Mouse (Mus musculus): ENCODE results near the gene Hyal2. TPM values are rescaled to one million over a fixed set of nuclear protein-coding genes. Genes with fewer than 3 reads are reported as not detected.

Gene Hyal2
- polyA plus RNA-seq, 1 experiment from 2014 or later = 155 TPM

DNA sequence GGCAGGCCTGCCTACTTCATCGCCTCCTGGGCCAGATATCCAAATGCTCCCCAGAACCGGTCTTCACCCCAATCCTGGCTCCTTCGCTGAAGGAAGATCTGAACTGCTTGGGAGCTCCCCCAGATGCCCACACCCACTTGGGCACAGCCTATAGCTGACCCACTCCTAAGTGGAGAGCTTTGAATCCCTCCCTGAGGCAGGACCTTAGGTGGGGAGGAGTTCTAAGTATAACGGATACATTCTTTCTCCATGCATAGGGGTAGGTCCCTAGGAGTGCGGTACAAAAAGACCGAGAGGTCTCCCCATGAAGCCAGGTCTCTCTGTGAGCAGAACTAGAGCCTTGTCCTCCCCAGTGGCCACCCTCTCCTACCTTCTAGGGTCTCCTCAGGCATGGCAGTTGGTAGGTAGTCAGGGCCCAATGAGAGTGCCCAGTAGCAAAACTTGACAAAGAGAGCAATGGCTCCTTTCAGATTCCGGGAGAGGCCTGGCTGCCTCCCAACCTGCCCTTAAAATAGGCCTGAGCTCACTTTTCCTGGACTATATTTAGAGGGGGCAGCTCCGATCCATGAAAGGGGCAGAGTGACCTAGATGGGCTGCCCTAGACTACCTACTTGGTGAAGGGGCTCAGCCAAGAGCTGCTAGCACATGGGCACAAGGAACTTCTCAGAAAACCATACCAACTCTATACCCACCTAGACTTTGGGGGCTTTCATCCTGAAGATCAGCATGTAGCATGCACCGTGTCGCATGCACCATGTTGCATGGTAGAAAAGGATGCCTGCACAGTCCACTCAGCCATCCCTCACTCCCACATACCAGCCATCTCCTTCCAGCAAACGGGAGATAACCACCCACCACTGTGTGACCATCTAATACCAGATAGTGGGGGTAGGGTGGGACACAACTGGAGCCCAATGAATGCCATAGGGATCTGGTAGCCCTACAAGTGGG, 29.1 kb downstream of the Hyal2 start:
- 92% methylated on average over 11 of the region's 11 CpGs for WGBS
- Histone ChIP-seq H3K4me3 (ENCODE audit: low read depth, low read length) (no peak overlapping the region), H3K36me3 (ENCODE audit: control insufficient read depth, insufficient read depth, low read length) (peaks cover 12% of the 10 kb centered on the region), H3K4me2 (ENCODE audit: low read depth, severe bottlenecking) (no peak overlapping the region), H3K9ac (ENCODE audit: low read length) (no peak overlapping the region), H3K27me3 (ENCODE audit: control insufficient read depth, insufficient read depth, low read length) (no peaks in the 10 kb centered on the region), H3K27ac (replicated peaks; ENCODE audit: low read depth, low read length) (no peak overlapping the region), H3K9me3 (ENCODE audit: control insufficient read depth, low read length) (no peaks in the 10 kb centered on the region), H3K4me1 (ENCODE audit: control insufficient read depth, insufficient read depth, low read length) (no peaks in the 10 kb centered on the region)
- ATAC-seq (ENCODE audit: insufficient number of reproducible peaks, low FRiP score, low TSS enrichment, low read depth) (no peak), DNase-seq (ENCODE audit: low spot score) (no peak)

- DNase-seq (ENCODE audit: low spot score) (no peak), ATAC-seq (ENCODE audit: insufficient number of reproducible peaks, low FRiP score, low TSS enrichment, low read depth) (no peak)
- Histone ChIP-seq H3K9me3 (ENCODE audit: control insufficient read depth, low read length) (no peaks in the 10 kb centered on the region), H3K4me2 (ENCODE audit: low read depth, severe bottlenecking) (no peak overlapping the region), H3K36me3 (ENCODE audit: control insufficient read depth, insufficient read depth, low read length) (peaks cover 5% of the 10 kb centered on the region), H3K27me3 (ENCODE audit: control insufficient read depth, insufficient read depth, low read length) (no peaks in the 10 kb centered on the region), H3K27ac (replicated peaks; ENCODE audit: low read depth, low read length) (no peak overlapping the region), H3K9ac (ENCODE audit: low read length) (no peak overlapping the region), H3K4me1 (ENCODE audit: control insufficient read depth, insufficient read depth, low read length) (peaks cover 4% of the 10 kb centered on the region), H3K4me3 (ENCODE audit: low read depth, low read length) (no peak overlapping the region)
- 77% methylated on average over 5 of the region's 5 CpGs for WGBS
Observed at GRCm38 (mm10) chr9:107598385-107598784, 30.6 kb downstream of the Hyal2 start.

GRCm38 (mm10) chr9:107599433-107599832, 31.7 kb downstream of the Hyal2 start:
- Histone ChIP-seq H3K9me3 (ENCODE audit: control insufficient read depth, low read length) (no peaks in the 10 kb centered on the region), H3K27ac (replicated peaks; ENCODE audit: low read depth, low read length) (no peak overlapping the region), H3K36me3 (ENCODE audit: control insufficient read depth, insufficient read depth, low read length) (no peaks in the 10 kb centered on the region; the same call in 1 of the 2 replicates), H3K27me3 (ENCODE audit: control insufficient read depth, insufficient read depth, low read length) (no peaks in the 10 kb centered on the region), H3K4me1 (ENCODE audit: control insufficient read depth, insufficient read depth, low read length) (peaks cover 10% of the 10 kb centered on the region), H3K4me2 (ENCODE audit: low read depth, severe bottlenecking) (no peak overlapping the region), H3K9ac (ENCODE audit: low read length) (no peak overlapping the region), H3K4me3 (ENCODE audit: low read depth, low read length) (no peak overlapping the region)
- WGBS = 87% methylated on average over 9 of the region's 9 CpGs
- DNase-seq (ENCODE audit: low spot score) = no peak
- ATAC-seq (ENCODE audit: insufficient number of reproducible peaks, low FRiP score, low TSS enrichment, low read depth) = no peak

GRCm38 (mm10) chr9:107599842-107600241, 32.1 kb downstream of the Hyal2 start:
- H3K4me3 ChIP-seq (ENCODE audit: low read depth, low read length) = no peak overlapping the region
- H3K36me3 ChIP-seq (ENCODE audit: control insufficient read depth, insufficient read depth, low read length) = no peaks in the 10 kb centered on the region; the same call in 1 of the 2 replicates
- no peaks in the 10 kb centered on the region for H3K27me3 ChIP-seq (ENCODE audit: control insufficient read depth, insufficient read depth, low read length)
- 74% methylated on average over 14 of the region's 14 CpGs for WGBS
- ATAC-seq (ENCODE audit: insufficient number of reproducible peaks, low FRiP score, low TSS enrichment, low read depth) = no peak
- no peaks in the 10 kb centered on the region for H3K9me3 ChIP-seq (ENCODE audit: control insufficient read depth, low read length)
- H3K9ac ChIP-seq (ENCODE audit: low read length) = no peak overlapping the region
- DNase-seq (ENCODE audit: low spot score) = no peak
- H3K27ac ChIP-seq (replicated peaks; ENCODE audit: low read depth, low read length) = no peak overlapping the region
- H3K4me2 ChIP-seq (ENCODE audit: low read depth, severe bottlenecking) = no peak overlapping the region
- peaks cover 14% of the 10 kb centered on the region for H3K4me1 ChIP-seq (ENCODE audit: control insufficient read depth, insufficient read depth, low read length)

- Histone ChIP-seq H3K4me1 (ENCODE audit: control insufficient read depth, insufficient read depth, low read length) (peaks cover 23% of the 10 kb centered on the region), H3K36me3 (ENCODE audit: control insufficient read depth, insufficient read depth, low read length) (no peaks in the 10 kb centered on the region; the same call in 1 of the 2 replicates), H3K27me3 (ENCODE audit: control insufficient read depth, insufficient read depth, low read length) (no peaks in the 10 kb centered on the region), H3K4me2 (ENCODE audit: low read depth, severe bottlenecking) (no peak overlapping the region), H3K27ac (replicated peaks; ENCODE audit: low read depth, low read length) (no peak overlapping the region), H3K9me3 (ENCODE audit: control insufficient read depth, low read length) (no peaks in the 10 kb centered on the region), H3K9ac (ENCODE audit: low read length) (no peak overlapping the region), H3K4me3 (ENCODE audit: low read depth, low read length) (no peak overlapping the region)
- DNase-seq (ENCODE audit: low spot score) = no peak
- 79% methylated on average over 12 of the region's 12 CpGs for WGBS
- no peak for ATAC-seq (ENCODE audit: insufficient number of reproducible peaks, low FRiP score, low TSS enrichment, low read depth)
Observed at GRCm38 (mm10) chr9:107600745-107601144, 33.0 kb downstream of the Hyal2 start.

DNA sequence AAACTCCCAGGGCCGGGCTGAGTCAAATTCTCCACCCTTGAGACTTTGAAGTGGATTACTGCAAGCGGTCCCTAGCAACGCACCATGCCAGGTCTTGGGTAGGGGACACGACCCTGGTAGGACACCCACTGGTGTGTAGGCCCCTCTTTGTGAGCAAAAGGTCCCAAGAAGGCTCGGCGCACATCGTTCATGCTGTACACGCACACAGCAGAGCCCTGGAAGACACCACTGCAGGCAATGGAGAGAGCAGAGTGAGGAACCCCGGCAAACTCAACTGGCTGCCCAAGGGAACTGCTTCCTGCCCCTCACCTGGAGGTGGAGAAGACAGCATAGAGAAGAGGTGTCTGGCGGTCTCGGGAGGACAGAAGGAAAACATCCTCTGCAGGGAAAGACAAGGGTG, 33.5 kb downstream of the Hyal2 start:
- Histone ChIP-seq H3K9me3 (ENCODE audit: control insufficient read depth, low read length) (no peaks in the 10 kb centered on the region), H3K9ac (ENCODE audit: low read length) (no peak overlapping the region), H3K4me3 (ENCODE audit: low read depth, low read length) (no peak overlapping the region), H3K4me2 (ENCODE audit: low read depth, severe bottlenecking) (no peak overlapping the region), H3K27me3 (ENCODE audit: control insufficient read depth, insufficient read depth, low read length) (no peaks in the 10 kb centered on the region), H3K36me3 (ENCODE audit: control insufficient read depth, insufficient read depth, low read length) (no peaks in the 10 kb centered on the region; the same call in 1 of the 2 replicates), H3K4me1 (ENCODE audit: control insufficient read depth, insufficient read depth, low read length) (peaks cover 28% of the 10 kb centered on the region), H3K27ac (replicated peaks; ENCODE audit: low read depth, low read length) (no peak overlapping the region)
- DNase-seq (ENCODE audit: low spot score) (no peak), ATAC-seq (ENCODE audit: insufficient number of reproducible peaks, low FRiP score, low TSS enrichment, low read depth) (no peak)
- WGBS = 86% methylated on average over 11 of the region's 11 CpGs

- no peaks in the 10 kb centered on the region for H3K9me3 ChIP-seq (ENCODE audit: control insufficient read depth, low read length)
- peak overlapping the region; percentile 30 for H3K9ac ChIP-seq (ENCODE audit: low read length)
- ATAC-seq (ENCODE audit: insufficient number of reproducible peaks, low FRiP score, low TSS enrichment, low read depth) (no peak), DNase-seq (ENCODE audit: low spot score) (peak; percentile 98)
- peaks cover 37% of the 10 kb centered on the region for H3K4me1 ChIP-seq (ENCODE audit: control insufficient read depth, insufficient read depth, low read length)
- H3K4me3 ChIP-seq (ENCODE audit: low read depth, low read length) = no peak overlapping the region
- H3K4me2 ChIP-seq (ENCODE audit: low read depth, severe bottlenecking) = no peak overlapping the region
- no peaks in the 10 kb centered on the region; the same call in 1 of the 2 replicates for H3K36me3 ChIP-seq (ENCODE audit: control insufficient read depth, insufficient read depth, low read length)
- WGBS = 14% methylated on average over 10 of the region's 10 CpGs
- H3K27ac ChIP-seq (replicated peaks; ENCODE audit: low read depth, low read length) = no peak overlapping the region
- no peaks in the 10 kb centered on the region for H3K27me3 ChIP-seq (ENCODE audit: control insufficient read depth, insufficient read depth, low read length)
Observed at GRCm38 (mm10) chr9:107602068-107602648, 34.4 kb downstream of the Hyal2 start.

GRCm38 (mm10) chr9:107603251-107603650, 35.5 kb downstream of the Hyal2 start:
- no peak overlapping the region for H3K4me3 ChIP-seq (ENCODE audit: low read depth, low read length)
- peaks cover 48% of the 10 kb centered on the region for H3K4me1 ChIP-seq (ENCODE audit: control insufficient read depth, insufficient read depth, low read length)
- ATAC-seq (ENCODE audit: insufficient number of reproducible peaks, low FRiP score, low TSS enrichment, low read depth) (no peak), DNase-seq (ENCODE audit: low spot score) (no peak)
- H3K9me3 ChIP-seq (ENCODE audit: control insufficient read depth, low read length) = no peaks in the 10 kb centered on the region
- H3K9ac ChIP-seq (ENCODE audit: low read length) = no peak overlapping the region
- H3K4me2 ChIP-seq (ENCODE audit: low read depth, severe bottlenecking) = no peak overlapping the region
- WGBS = 85% methylated on average over 6 of the region's 6 CpGs
- H3K27me3 ChIP-seq (ENCODE audit: control insufficient read depth, insufficient read depth, low read length) = no peaks in the 10 kb centered on the region
- H3K27ac ChIP-seq (replicated peaks; ENCODE audit: low read depth, low read length) = no peak overlapping the region
- no peaks in the 10 kb centered on the region; the same call in 1 of the 2 replicates for H3K36me3 ChIP-seq (ENCODE audit: control insufficient read depth, insufficient read depth, low read length)

Data from limb, embryonic 11.5 days (tissue).